Mouse (Mus musculus): ENCODE measurements at regions not wholly inside any gene's neighbourhood (a gene's known extent, or its start where the extent isn't known, plus 50 kb on each side); places are given as distances from the start of the nearest gene placed in this dataset.
A peak's percentile ranks its signal among the peaks of the same experiment; 100 is the strongest.
"Not testable (repeated sequence)": the region's sequence is repeated elsewhere in the genome, so short reads cannot be mapped to it uniquely, and the experiment has no call there.

- DNase-seq: no peak
Observed at GRCm38 (mm10) chr9:31650362-31651130, 186.3 kb upstream of the Tmem45b start.

GRCm38 (mm10) chr9:31649073-31649472, 184.8 kb upstream of the Tmem45b start:
- DNase-seq: no peak

- no peak for DNase-seq
Observed at GRCm38 (mm10) chr9:31648551-31648950, 184.3 kb upstream of the Tmem45b start.

- no peak for DNase-seq
Observed at GRCm38 (mm10) chr9:31645114-31645513, 180.9 kb upstream of the Tmem45b start.

GRCm38 (mm10) chr9:31644106-31644505, 179.8 kb upstream of the Tmem45b start:
- no peak for DNase-seq

GRCm38 (mm10) chr9:31642169-31642568, 177.9 kb upstream of the Tmem45b start:
- no peak for DNase-seq

GRCm38 (mm10) chr9:31628291-31628690, 164.0 kb upstream of the Tmem45b start:
- no peak for DNase-seq

GRCm38 (mm10) chr9:31621553-31621952, 157.3 kb upstream of the Tmem45b start:
- not testable (repeated sequence) for DNase-seq

- DNase-seq: no peak
Observed at GRCm38 (mm10) chr9:31619344-31619743, 155.1 kb upstream of the Tmem45b start.

GRCm38 (mm10) chr9:31614250-31614945, 150.1 kb upstream of the Tmem45b start:
- peak; percentile 10 for DNase-seq

GRCm38 (mm10) chr9:31611036-31611695, 146.9 kb upstream of the Tmem45b start:
- DNase-seq: no peak

GRCm38 (mm10) chr9:31610631-31611030, 146.4 kb upstream of the Tmem45b start:
- no peak for DNase-seq

- DNase-seq: peak; percentile 34
Observed at GRCm38 (mm10) chr9:31610212-31610611, 145.9 kb upstream of the Tmem45b start.

GRCm38 (mm10) chr9:31609731-31610130, 145.5 kb upstream of the Tmem45b start:
- DNase-seq: no peak

- no peak for DNase-seq
Observed at GRCm38 (mm10) chr9:31608084-31608870, 144.0 kb upstream of the Tmem45b start.

GRCm38 (mm10) chr9:31606936-31607335, 142.7 kb upstream of the Tmem45b start:
- no peak for DNase-seq

GRCm38 (mm10) chr9:31604497-31605090, 140.3 kb upstream of the Tmem45b start:
- DNase-seq: no peak

GRCm38 (mm10) chr9:31602707-31603106, 138.4 kb upstream of the Tmem45b start:
- DNase-seq: no peak

- no peak for DNase-seq
Observed at GRCm38 (mm10) chr9:31595096-31595495, 130.8 kb upstream of the Tmem45b start.

- no peak for DNase-seq
Observed at GRCm38 (mm10) chr9:31587671-31588070, 123.4 kb upstream of the Tmem45b start.

- no peak for DNase-seq
Observed at GRCm38 (mm10) chr9:31583983-31584382, 119.7 kb upstream of the Tmem45b start.

GRCm38 (mm10) chr9:31582947-31583346, 118.7 kb upstream of the Tmem45b start:
- DNase-seq: no peak
